Mouse (Mus musculus) olfactory bulb, adult 2 months (tissue): ENCODE measurements around the gene Kif1bp.

Source experiments
- CTCF ChIP-seq: fragments of 200-500 bp; IDR thresholded peaks from 2 replicates; pipeline ENCODE4 v1.5.1; 2012; ENCODE audit warnings: low read depth, mild to moderate bottlenecking, low read length, moderate library complexity; ENCODE audit not compliant: insufficient read depth
- POLR2A ChIP-seq: fragments of 200-500 bp; IDR thresholded peaks from 2 replicates; pipeline ENCODE4 v1.6.1; 2012; ENCODE audit warnings: mild to moderate bottlenecking, low read depth, low read length, moderate library complexity; ENCODE audit not compliant: insufficient read depth

DNA sequence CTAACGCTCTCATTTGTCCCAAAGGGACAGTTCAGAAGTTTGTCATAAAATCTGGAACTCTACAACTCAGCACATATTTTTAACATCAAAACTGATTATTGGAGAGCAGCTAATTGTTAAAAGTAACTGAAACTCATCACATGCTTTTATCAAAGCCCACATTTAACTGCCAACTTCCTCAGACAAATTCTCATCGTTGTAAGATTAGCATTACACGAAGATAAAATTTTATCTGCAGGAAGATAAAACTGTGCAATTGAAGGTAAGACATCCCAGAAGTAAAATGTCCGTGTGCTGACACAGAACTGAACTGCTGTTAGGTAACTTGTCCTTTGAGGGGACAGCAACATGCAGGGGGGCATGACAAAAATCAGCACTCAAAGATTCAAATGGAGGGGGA lies 9.4 kb downstream of the Kif1bp start:
- TF ChIP-seq POLR2A (no peak), CTCF (no peak)
